Mouse (Mus musculus) hindbrain, postnatal 0 days (tissue): ENCODE data around the gene Med26. TPM values are rescaled to one million over a fixed set of nuclear protein-coding genes. Genes with fewer than 3 reads are reported as not detected.

ENCODE experiments used
- ATAC-seq: fragments of 200-750 bp; cut with Nextera tagmentation; 2 replicates; pipeline ENCODE4 v1.8.0; 2017; ENCODE audit warnings: mild to moderate bottlenecking, moderate TSS enrichment, moderate library complexity
- DNase-seq: peaks from one replicate; pipeline ENCODE4 v3.0.0-alpha.2; 2015; ENCODE audit warnings: low spot score
- H3K27ac ChIP-seq: fragments of 300-500 bp; sonication (generic); 2 replicates; pipeline ENCODE4 v1.5.1; 2014; ENCODE audit warnings: mild to moderate bottlenecking
- H3K27me3 ChIP-seq: fragments of 300-500 bp; sonication (generic); 2 replicates; pipeline ENCODE4 v1.6.1; 2014; ENCODE audit warnings: low read length, mixed read lengths; ENCODE audit not compliant: insufficient read depth
- H3K36me3 ChIP-seq: fragments of 300-500 bp; sonication (generic); 2 replicates; pipeline ENCODE4 v1.6.1; 2014; ENCODE audit warnings: low read length, mixed read lengths; ENCODE audit not compliant: insufficient read depth
- H3K4me1 ChIP-seq: fragments of 300-500 bp; sonication (generic); 2 replicates; pipeline ENCODE4 v1.6.1; 2014; ENCODE audit warnings: antibody characterized with exemption, low read length, mixed read lengths; ENCODE audit not compliant: insufficient read depth
- H3K4me2 ChIP-seq: fragments of 300-500 bp; sonication (generic); 2 replicates; pipeline ENCODE4 v1.6.1; 2014; ENCODE audit warnings: low read depth, mild to moderate bottlenecking, low read length, moderate library complexity, mixed read lengths
- H3K4me3 ChIP-seq: fragments of 300-500 bp; sonication (generic); 2 replicates; pipeline ENCODE4 v1.5.1; 2014; ENCODE audit warnings: low read length
- H3K9ac ChIP-seq: fragments of 300-500 bp; sonication (generic); replicated peaks from 2 replicates; pipeline ENCODE4 v1.6.1; 2014; ENCODE audit warnings: mild to moderate bottlenecking, low read length, moderate library complexity, mixed read lengths
- H3K9me3 ChIP-seq: fragments of 300-500 bp; sonication (generic); 2 replicates; pipeline ENCODE4 v1.6.1; 2016; ENCODE audit warnings: low read length, mixed read lengths
- CTCF ChIP-seq: IDR thresholded peaks from 2 replicates; pipeline ENCODE4 v1.5.1; 2016; ENCODE audit warnings: antibody characterized with exemption, control low read depth, low read depth
- WGBS: fragments of 180-500 bp; shearing (Covaris S2); extraction: QIAGEN DNeasy Blood & Tissue Kit; methylation state at CpG from one replicate; pipeline ENCODE4 v1.1.7; 2014; 5-methylcytosine and 5-hydroxymethylcytosine counted together
- polyA plus RNA-seq: library from polyadenylated mRNA; unstranded; fragments of >200 nt; fragmentation: Nextera tagmentation; extraction: Ambion mirVana; gene quantifications from 2 replicates; pipeline ENCODE4 v1.2.1, GENCODE M21; 2015
- total RNA-seq: library from RNA; depleted of rRNA; stranded (reverse); fragments of >200 nt; gene quantifications from 2 replicates; pipeline ENCODE4 v1.2.3, GENCODE M21; 2014

The Med26 gene
- total and polyA plus RNA-seq, 2 experiments from 2014 or later = 15.2 to 15.5 TPM

- no peak overlapping the region for H3K4me2 ChIP-seq
- peaks cover 63% of the 10 kb centered on the region for H3K36me3 ChIP-seq
- H3K9me3 ChIP-seq = no peaks in the 10 kb centered on the region
- no peaks in the 10 kb centered on the region; the same call in 1 of the 2 replicates for H3K4me1 ChIP-seq
- H3K4me3 ChIP-seq = no peak overlapping the region
- no peak overlapping the region for H3K27ac ChIP-seq
- DNase-seq (no peak), ATAC-seq (no peak)
- H3K9ac ChIP-seq = no peak overlapping the region
- 95% methylated on average over 7 of the region's 7 CpGs for WGBS
- H3K27me3 ChIP-seq = no peaks in the 10 kb centered on the region
- TF ChIP-seq CTCF = no peak
These were observed 77.4 kb downstream of the Med26 start for GRCm38 (mm10) chr8:72470684-72471083.

DNA sequence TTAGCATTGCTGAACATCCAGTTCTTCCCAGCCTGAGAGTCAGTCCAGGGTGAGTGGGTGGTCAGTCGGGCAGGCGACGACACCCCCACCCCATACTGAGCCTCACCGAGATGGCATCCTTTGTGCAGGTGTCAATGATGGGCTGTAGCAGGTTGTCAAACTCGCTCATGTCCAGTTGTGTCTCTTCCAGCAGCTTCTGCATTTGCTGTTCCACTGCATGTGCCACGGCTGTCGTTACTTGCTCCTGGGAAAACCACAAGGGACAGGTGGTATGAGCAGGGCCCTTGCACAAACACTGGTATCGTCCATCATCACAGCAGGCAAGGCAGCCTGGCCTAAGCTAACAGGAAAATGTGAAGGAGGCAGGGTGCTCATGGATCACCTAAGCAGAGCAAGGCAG is 78.1 kb downstream of the Med26 start:
- Histone ChIP-seq H3K9me3 (no peaks in the 10 kb centered on the region), H3K27me3 (no peaks in the 10 kb centered on the region), H3K4me1 (no peaks in the 10 kb centered on the region; the same call in 1 of the 2 replicates), H3K4me2 (no peak overlapping the region), H3K9ac (no peak overlapping the region), H3K4me3 (no peak overlapping the region), H3K36me3 (peaks cover 70% of the 10 kb centered on the region), H3K27ac (no peak overlapping the region)
- 95% methylated on average over 8 of the region's 8 CpGs for WGBS
- no peak for TF ChIP-seq CTCF
- ATAC-seq (no peak), DNase-seq (no peak)

- Histone ChIP-seq H3K9me3 (no peaks in the 10 kb centered on the region), H3K36me3 (peaks cover 78% of the 10 kb centered on the region), H3K9ac (no peak overlapping the region), H3K27me3 (no peaks in the 10 kb centered on the region), H3K4me1 (no peaks in the 10 kb centered on the region; the same call in 1 of the 2 replicates), H3K4me3 (no peak overlapping the region), H3K27ac (no peak overlapping the region), H3K4me2 (no peak overlapping the region)
- no peak for DNase-seq
- no peak for TF ChIP-seq CTCF
- no peak for ATAC-seq
- WGBS = 88% methylated on average over 2 of the region's 2 CpGs
These were observed 78.8 kb downstream of the Med26 start for GRCm38 (mm10) chr8:72469243-72469642.

DNA sequence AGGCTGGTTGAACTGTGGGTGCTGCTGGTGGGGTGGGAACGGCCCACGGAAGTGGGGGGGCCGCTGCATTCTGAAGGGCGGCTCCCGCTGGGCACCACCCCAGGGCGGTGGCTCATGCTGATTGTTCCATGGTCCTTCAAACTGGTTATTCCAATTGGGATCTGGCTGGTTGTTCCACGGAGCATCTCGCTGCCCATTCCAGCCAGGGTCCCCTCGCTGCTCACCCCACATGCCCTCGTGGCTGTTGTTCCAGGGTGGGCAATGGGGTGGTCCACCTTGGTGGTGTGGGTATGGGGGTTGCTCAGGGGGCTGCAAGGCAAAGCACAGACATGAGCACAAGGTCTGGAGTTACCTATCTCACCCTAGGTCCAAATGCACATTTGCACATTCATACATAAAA is 83.9 kb downstream of the Med26 start:
- Histone ChIP-seq H3K27me3 (no peaks in the 10 kb centered on the region), H3K9me3 (no peaks in the 10 kb centered on the region), H3K27ac (no peak overlapping the region), H3K4me3 (no peak overlapping the region), H3K9ac (no peak overlapping the region), H3K4me2 (no peak overlapping the region), H3K36me3 (peaks cover 97% of the 10 kb centered on the region), H3K4me1 (no peaks in the 10 kb centered on the region)
- WGBS = 97% methylated on average over 10 of the region's 10 CpGs
- no peak for TF ChIP-seq CTCF
- DNase-seq (no peak), ATAC-seq (no peak)

DNA sequence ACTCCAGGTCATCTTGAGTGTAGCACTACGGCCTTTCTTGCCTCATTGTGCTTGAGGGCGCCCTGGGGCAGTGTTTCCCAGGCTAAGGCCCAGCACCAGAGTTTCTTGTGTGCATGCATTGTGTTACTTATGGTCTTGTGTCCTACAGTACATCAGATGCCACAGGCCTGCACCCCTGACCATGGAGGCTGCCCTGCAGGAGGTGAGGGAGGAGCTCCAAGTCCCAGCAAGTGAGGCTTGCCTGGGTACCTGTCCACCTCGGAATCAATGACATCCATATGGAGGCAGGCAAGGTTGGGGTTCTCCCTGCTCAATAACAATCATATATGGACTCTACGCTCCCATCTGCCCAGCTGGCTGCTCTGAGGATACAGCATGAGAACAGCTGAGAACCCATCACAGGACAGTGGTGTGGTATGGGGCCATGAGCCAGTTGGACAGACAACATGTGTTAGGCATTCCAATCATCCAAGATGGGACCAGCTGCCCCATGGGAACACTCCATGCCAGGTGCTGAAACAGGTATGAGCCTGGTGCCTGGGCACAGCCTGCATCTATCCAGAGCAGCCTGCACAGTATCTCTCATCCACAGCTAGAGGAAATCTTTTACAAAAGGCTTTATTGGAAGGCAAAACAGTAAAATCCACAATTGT is 88.1 kb downstream of the Med26 start:
- no peak overlapping the region for H3K4me3 ChIP-seq
- H3K9me3 ChIP-seq = no peaks in the 10 kb centered on the region
- DNase-seq (no peak), ATAC-seq (0 out of 2 replicates have a peak, but pooled peaks have one; percentile 10)
- H3K9ac ChIP-seq = no peak overlapping the region
- no peaks in the 10 kb centered on the region for H3K4me1 ChIP-seq
- no peak overlapping the region for H3K27ac ChIP-seq
- peaks cover 58% of the 10 kb centered on the region for H3K36me3 ChIP-seq
- H3K27me3 ChIP-seq = no peaks in the 10 kb centered on the region
- TF ChIP-seq CTCF = no peak
- no peak overlapping the region for H3K4me2 ChIP-seq
- 93% methylated on average over 4 of the region's 4 CpGs for WGBS

DNA sequence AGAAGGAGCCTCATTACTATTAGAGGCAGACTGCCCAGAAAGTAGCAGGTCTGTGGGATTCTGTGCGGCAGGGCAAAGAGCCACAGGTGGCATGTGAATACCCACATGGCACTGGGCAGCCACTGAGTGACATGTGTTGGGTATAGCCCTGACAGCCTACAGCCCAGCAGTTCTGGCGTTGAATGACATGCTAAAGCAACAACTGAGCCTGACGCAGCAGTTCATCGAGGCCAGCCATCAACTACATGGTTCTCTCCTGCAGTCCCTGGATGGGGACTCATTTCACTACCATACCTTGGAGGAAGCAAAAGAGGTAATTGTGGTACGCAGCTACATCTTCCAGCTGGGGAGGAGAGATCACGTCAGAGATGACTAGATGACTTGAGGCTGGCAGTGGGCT is 89.6 kb downstream of the Med26 start:
- DNase-seq (no peak), ATAC-seq (no peak)
- H3K4me3 ChIP-seq = no peak overlapping the region
- 87% methylated on average over 6 of the region's 6 CpGs for WGBS
- H3K27me3 ChIP-seq = no peaks in the 10 kb centered on the region
- no peak overlapping the region for H3K9ac ChIP-seq
- H3K36me3 ChIP-seq = peaks cover 49% of the 10 kb centered on the region
- no peak for TF ChIP-seq CTCF
- H3K9me3 ChIP-seq = no peaks in the 10 kb centered on the region
- H3K4me2 ChIP-seq = no peak overlapping the region
- H3K27ac ChIP-seq = no peak overlapping the region
- no peaks in the 10 kb centered on the region for H3K4me1 ChIP-seq

- 98% methylated on average over 3 of the region's 3 CpGs for WGBS
- H3K36me3 ChIP-seq = peaks cover 45% of the 10 kb centered on the region
These were observed 90.3 kb downstream of the Med26 start for GRCm38 (mm10) chr8:72457806-72458205.

More at GRCm38 (mm10) chr8:72457806-72458205, 90.3 kb downstream of the Med26 start:
- ATAC-seq (no peak), DNase-seq (no peak)
- H3K4me3 ChIP-seq = no peak overlapping the region
- H3K27me3 ChIP-seq = no peaks in the 10 kb centered on the region
- H3K27ac ChIP-seq = no peak overlapping the region
- no peak overlapping the region for H3K4me2 ChIP-seq
- no peak overlapping the region for H3K9ac ChIP-seq
- H3K4me1 ChIP-seq = no peaks in the 10 kb centered on the region
- no peaks in the 10 kb centered on the region for H3K9me3 ChIP-seq
- no peak for TF ChIP-seq CTCF
